Mouse (Mus musculus) c-Kit-positive CD71-negative TER-119-negative erythroid progenitor cells, embryonic 14.5 days (primary cell): ENCODE measurements around the gene Prr9.

Source experiments
- DNase-seq: peaks from one replicate; pipeline ENCODE4 v3.0.0-alpha.2; 2013; ENCODE audit warnings: low read depth

The Prr9 gene

DNA sequence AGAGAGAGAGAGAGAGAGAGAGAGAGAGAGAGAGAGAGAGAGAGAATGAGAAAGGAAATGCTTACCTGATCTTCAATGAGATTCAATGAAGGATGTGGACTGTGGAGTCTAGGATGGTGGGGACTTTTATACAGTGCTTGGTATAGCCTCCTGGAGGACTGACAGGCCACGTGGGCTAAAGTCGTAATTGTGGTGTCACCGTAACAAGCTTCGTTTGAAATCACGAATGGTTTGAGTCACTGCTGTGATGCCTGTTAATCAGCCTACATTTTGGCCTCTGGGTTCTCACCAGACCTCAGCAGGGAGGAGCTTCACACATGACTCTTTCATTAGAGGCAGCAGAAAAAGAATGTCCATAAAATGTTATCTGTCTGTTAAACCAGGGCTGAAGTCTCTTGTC, at the start of gene Prr9:
Gene Prr9 (minus strand): TSS at position 101 of the 400 bp plus-strand sequence.
- no peak for DNase-seq

DNA sequence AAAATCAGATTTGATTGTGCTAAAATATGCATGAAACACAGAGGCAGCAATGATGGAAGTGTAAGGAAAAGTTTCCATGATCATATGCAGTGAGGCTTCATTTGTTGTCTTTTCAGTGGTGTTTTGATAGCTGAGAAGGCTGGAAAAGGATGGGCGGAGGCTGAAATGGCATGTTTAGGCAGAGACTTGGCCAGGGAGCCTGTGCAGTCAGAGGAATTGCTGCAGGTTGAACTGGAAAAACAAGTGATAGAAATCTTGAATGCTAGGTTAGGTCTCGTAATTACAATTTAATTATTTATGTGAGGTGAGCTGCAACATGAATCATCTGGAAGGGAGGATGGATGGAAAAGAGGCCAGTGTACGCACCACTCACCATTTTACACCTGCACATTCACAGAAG, 46.1 kb upstream of the Prr9 start:
- DNase-seq = no peak

DNA sequence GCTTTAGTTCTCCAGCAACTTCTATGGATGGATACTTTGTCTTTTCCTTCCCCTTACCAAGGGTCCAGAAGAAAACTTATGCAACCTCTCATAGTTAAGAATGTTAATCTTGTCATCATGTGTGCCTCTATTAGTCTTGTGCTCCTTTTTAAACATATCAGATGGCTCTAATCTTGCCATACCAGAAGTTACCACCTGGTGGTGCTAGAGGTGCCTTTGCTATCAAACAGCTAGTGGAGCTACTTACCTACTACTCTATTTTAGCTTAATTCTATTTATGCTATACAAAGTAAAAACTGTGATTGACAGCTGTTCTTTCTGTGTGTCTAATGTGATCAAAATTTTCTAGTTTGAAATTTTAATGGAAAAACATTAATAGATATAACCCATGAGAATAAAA, 29.6 kb upstream of the Prr9 start:
- peak; percentile 25 for DNase-seq

DNA sequence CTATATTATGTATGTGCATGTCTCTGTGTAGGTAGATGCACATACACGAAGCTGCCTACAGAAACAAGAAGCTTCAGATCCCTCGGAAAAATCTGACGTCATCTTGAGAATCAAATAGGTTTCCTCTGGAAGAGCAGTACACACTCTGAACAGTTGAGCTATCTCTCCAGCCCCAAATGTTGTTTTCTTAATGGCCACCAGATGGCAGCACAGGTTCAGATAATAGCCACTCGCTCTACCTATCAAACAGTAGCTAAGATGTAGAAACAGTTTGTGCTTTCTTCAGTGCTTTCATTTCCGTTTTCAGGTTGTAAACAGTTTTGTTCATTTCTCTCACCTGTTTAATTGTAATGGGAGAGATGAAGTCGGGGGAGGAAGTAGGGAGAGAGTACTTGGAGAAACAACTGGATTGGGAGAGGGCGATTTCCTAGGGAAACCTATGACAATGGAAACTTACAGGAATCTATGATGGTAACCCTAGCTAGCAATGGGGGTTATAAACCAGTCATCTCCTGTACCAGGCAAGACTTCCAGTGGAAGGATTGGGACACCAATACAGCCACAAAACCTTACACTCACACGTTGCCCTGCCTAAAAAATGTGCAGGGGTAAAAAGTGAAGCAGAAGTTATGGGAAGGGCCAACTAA, 27.0 kb upstream of the Prr9 start:
- DNase-seq = peak; percentile 40

DNA sequence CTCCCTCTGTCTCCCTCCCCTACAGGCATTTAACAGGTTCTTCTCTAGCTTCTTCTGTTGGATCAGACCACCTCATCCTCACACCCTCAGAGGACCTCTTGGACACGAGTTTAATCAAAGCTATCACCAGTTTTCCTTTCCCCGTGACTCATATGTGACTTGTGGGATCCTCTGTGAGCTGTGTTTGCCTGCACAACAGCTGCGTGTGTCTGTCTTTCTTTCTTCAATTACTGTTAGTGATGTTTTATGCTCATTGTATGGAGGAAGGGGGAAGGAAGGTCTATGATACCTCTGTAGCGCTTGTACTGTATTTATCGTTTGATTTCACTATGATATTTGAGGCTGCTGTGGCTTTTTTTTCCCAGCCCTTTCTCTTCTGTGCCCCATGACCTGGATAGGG, 24.2 kb upstream of the Prr9 start:
- no peak for DNase-seq

DNA sequence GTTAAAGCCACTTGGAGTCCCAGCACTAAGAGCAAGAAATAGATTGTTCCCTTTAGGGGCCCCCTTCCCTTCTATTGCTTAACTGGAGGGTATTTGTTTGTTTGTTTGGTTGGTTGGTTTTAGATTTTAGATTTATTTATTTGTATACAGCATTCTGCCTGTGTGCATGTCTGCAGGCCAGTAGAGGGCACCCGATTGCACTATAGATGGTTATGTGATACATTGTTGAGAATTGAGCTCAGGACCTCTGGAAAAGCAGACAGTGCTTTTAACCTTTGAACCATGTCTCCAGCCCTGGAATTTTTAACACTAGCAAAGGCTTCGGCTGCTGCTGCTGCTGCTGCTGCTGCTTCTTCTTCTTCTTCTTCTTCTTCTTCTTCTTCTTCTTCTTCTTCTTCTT, 23.7 kb upstream of the Prr9 start:
- no peak for DNase-seq

DNA sequence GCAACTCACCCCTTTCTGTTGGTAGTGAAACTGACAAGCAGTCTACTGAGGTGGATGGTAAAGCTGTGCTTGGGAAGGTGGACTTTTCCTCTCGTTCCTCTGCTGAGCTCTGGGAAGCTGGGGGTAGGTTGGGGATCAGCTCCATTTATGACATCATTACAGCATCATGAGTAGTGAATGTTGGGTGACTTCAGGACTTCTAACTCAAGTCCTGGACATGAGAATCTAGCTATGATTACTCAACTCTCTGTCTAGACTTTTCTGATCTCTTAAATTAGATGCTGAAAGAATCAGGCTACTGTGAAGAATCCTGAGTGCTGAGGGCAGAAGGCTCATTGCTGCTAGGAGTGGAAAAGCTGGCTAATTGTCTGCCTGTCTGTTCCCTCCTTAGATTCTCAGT, 18.9 kb upstream of the Prr9 start, which contains the start of gene Lelp1:
Gene Lelp1 (minus strand): TSS at position 101 of the 400 bp plus-strand sequence.
- no peak for DNase-seq

DNA sequence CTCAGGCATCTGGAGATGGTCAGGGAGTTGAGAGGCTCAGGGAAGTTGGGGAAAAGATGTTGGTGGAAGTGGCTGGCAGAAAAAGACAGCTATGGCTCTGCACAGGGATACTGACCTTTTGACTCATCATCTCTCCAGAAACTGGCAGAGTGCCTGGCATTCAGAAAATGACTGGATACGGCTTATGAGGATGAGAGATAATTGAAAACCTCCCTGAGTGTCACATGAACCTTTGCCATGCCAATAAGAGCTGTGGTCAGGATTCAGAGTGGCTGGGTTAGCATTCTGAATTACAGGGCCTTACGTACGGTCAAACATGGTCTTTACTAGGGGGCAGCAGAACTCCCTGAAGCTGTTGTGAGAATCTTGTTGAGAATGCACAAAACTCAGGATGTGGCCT, 2.8 kb downstream of the Prr9 start:
- no peak for DNase-seq

DNA sequence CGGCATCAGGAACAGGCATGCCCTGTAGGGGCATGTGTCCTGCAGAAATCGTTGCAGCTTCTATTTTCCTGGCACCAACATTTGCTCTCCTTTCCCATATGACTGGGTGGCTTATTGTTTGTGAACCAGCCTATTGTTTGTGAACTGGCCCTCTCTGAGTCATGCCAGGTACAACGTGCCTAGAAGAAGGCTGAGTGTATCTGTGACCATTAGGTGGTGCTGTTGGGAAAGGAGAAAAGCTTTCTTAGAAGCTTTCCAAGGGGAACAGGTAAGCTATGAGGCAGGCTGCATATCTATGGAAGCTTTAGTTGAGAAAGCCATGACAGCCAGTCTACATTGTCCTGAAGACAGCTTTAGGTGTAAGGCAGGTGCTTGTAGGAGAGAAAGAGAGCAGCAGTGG, 5.8 kb downstream of the Prr9 start:
- no peak for DNase-seq

DNA sequence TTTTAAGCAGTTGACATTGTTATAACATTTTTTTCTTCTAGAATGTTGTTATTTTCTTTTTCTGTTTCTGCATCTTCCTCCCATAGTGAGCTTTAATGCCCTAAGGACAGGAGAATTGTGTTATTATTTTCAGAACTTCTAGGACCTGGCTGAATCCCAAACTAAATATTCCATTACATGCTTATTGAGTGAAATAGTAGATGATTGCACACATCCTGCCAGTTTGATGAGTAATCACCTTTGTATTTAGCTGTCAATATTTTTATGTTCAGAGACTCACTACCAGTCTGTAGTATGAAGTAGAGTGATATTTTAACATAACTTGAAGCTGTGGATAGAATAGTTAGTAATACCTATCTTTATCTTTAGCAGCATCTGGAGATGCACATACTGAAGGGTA, 12.2 kb downstream of the Prr9 start:
- no peak for DNase-seq

DNA sequence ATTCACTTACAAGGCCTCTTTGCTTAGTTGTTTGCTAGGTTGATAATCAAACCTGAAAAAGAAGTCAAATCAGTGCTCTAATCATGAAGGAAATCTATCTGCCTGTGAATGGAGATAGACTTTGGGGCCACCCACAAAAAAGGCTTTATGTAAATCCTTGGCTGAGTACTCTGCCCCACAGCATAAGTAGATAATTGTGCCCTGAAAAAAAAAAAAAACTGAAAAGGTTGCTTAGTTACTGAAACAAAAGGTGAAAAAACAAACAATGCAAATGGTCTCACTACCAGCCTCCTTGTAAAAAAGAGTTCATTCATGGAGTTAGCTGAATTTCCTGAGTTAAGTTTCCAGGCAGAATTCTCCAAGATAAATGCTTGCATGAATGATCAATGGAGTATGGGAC, 13.0 kb downstream of the Prr9 start:
- no peak for DNase-seq

DNA sequence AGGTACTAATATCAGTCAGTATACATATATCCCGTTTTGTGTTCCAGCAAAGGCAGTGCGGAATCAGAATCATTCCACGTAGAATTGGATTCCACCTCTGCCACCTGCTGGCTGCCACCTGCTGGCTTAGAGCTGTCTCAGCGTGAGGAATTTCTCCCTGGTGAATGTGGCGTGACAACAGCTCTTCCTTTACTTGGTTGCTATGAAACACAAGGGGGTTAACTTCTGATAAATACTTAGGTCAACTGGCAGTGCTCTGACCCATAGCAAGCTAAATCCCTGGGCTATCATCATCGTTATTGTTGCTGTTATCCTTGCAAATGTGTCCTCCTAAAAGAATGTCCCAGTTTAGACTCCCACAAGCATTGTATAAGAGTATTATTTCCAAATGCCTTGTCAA, 17.2 kb downstream of the Prr9 start:
- no peak for DNase-seq

DNA sequence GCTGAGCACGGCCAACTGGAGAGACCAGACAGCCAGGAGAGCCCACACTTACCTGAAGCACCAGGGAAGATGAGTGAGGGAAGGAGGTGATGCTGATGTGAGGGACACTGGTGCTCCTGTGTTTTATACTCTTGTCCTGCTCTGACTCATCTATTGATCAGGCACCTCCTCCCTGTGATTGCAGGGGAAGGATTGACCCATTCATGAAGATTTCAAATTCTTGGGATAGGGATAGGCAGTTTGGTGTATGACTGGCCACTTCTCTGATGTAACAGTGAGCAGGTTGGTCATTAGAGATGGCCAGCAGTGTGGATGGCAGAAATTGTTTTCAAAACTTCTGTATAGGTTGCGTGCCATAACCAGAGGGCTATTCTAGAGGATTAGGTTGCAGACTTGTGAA, 40.7 kb downstream of the Prr9 start, which contains the start of gene Lor:
Gene Lor (minus strand): TSS at position 101 of the 400 bp plus-strand sequence.
- no peak for DNase-seq

DNA sequence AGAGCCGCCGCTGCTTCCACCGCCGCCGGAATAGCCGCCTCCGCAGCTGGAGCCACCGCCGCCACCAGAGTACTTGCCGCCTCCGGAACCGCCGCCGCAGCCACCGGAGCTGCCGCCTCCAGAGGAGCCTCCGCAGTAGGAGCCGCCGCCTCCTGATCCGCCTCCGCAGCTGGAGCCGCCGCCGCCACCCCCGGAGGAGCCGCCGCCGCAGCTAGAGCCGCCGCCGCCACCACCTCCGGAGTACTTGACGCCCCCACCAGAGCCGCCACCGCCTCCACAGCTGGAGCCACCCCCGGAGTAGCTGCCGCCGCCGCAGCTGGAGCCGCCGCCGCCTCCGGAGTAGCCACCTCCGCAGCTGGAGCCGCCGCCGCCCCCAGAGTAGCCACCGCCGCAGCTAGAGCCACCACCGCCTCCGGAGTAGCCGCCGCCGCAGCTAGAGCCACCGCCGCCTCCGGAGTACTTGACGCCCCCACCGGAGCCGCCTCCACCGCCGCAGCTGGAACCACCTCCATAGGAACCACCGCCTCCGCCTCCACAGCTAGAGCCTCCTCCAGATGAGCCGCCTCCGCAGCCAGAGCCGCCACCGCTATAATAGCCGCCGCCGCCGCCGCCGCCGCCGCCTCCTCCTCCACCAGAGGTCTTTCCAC, 42.3 kb downstream of the Prr9 start:
- peak; percentile 17 for DNase-seq

DNA sequence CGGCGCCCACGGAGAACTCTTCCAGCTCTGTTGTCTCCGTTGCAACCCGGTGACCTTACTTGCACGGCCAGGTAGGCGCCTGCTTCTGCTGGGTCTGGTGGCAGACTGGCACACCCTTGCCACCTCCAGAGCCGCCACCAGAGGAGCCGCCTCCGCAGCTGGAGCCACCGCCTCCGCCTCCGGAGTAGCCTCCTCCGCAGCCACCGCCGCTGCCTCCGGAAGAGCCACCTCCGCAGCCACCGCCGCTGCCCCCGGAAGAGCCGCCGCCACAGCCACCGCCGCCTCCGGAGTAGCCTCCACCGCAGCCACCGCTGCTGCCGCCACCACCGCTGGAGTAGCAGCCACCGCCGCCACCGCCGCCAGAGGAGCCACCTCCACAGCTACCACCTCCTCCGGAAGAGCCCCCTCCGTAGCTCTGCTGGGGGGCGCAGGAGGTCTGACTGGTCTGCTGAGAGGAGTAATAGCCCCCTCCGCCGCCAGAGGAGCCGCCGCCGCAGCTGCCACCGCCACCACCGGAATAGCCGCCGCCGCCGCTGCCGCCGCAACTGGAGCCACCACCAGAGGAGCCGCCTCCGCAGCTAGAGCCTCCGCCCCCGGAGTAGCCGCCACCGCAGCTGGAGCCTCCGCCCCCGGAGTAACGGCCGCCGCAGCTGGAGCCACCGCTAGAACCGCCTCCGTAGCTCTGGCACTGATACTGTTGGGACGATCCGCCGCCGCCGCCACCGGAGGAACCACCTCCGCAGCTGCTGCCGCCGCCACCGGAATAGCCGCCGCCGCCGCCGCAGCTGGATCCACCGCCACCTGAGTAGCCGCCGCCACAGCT, 43.1 kb downstream of the Prr9 start:
- DNase-seq = peak; percentile 12
